Mouse (Mus musculus) MEL (cell line): Measurements from ENCODE around the gene Abcd4.

Experiments
- CHD2 ChIP-seq: IDR thresholded peaks from 2 replicates; pipeline ENCODE4 v1.6.1; 2011; ENCODE audit warnings: low read length, improper control_type of control experiment
- CTCF ChIP-seq, 3 experiments: IDR thresholded peaks in 2 of 3; conservative IDR thresholded peaks in 1 of 3; 2 replicates each; pipeline ENCODE4 v1.5.1; 2011 to 2012; ENCODE audit warnings: low read length in 3 of 3, low read depth in 2 of 3, mild to moderate bottlenecking in 2 of 3, improper control_type of control experiment in 1 of 3, inconsistent platforms in 1 of 3, mixed read lengths in 1 of 3, moderate library complexity in 1 of 3; ENCODE audit not compliant: control insufficient read depth in 1 of 3, insufficient read depth in 1 of 3, poor library complexity in 1 of 3, severe bottlenecking in 1 of 3
- MAX ChIP-seq: IDR thresholded peaks from 2 replicates; pipeline ENCODE4 v1.6.1; 2011; ENCODE audit warnings: low read length, improper control_type of control experiment
- MAZ ChIP-seq: IDR thresholded peaks from 2 replicates; pipeline ENCODE4 v1.6.1; 2012; ENCODE audit warnings: low read depth, mild to moderate bottlenecking, inconsistent platforms, low read length, improper control_type of control experiment
- MYC ChIP-seq: IDR thresholded peaks from 2 replicates; pipeline ENCODE4 v1.6.1; 2011; ENCODE audit warnings: low read depth, mild to moderate bottlenecking, low read length, improper control_type of control experiment, moderate library complexity
- NELFE ChIP-seq: IDR thresholded peaks from 2 replicates; pipeline ENCODE4 v1.6.1; 2011; ENCODE audit warnings: low read depth, low read length, improper control_type of control experiment
- POLR2A ChIP-seq, 2 experiments: IDR thresholded peaks; 2 replicates each; pipeline ENCODE4 v1.6.1; 2011 to 2012; ENCODE audit warnings: low read length in 2 of 2, mild to moderate bottlenecking in 2 of 2, control low read depth in 1 of 2, improper control_type of control experiment in 1 of 2, low read depth in 1 of 2, moderate library complexity in 1 of 2; ENCODE audit not compliant: control insufficient read depth in 1 of 2, insufficient read depth in 1 of 2, poor library complexity in 1 of 2
- RCOR1 ChIP-seq: IDR thresholded peaks from 2 replicates; pipeline ENCODE4 v1.6.1; 2012; ENCODE audit warnings: low read depth, mild to moderate bottlenecking, inconsistent platforms, low read length, improper control_type of control experiment
- SMC3 ChIP-seq: IDR thresholded peaks from 2 replicates; pipeline ENCODE4 v1.6.1; 2011; ENCODE audit warnings: low read depth, low read length, improper control_type of control experiment
- TAL1 ChIP-seq: IDR thresholded peaks from 2 replicates; pipeline ENCODE4 v1.6.1; 2012; ENCODE audit warnings: mild to moderate bottlenecking, inconsistent platforms, low read length, moderate library complexity, mixed read lengths
- TBP ChIP-seq: IDR thresholded peaks from 2 replicates; pipeline ENCODE4 v1.8.0; 2011; ENCODE audit warnings: low read depth, low read length, improper control_type of control experiment
- USF1 ChIP-seq: IDR thresholded peaks from 2 replicates; pipeline ENCODE4 v1.6.1; 2014; ENCODE audit warnings: low read depth, mild to moderate bottlenecking, inconsistent platforms, low read length, improper control_type of control experiment, moderate library complexity
- ZMIZ1 ChIP-seq: IDR thresholded peaks from 2 replicates; pipeline ENCODE4 v1.6.1; 2012; ENCODE audit warnings: low read depth, mild to moderate bottlenecking, inconsistent platforms, low read length, improper control_type of control experiment, moderate library complexity
- ZNF384 ChIP-seq: IDR thresholded peaks from 2 replicates; pipeline ENCODE4 v1.6.1; 2012; ENCODE audit warnings: low read depth, mild to moderate bottlenecking, inconsistent platforms, low read length, improper control_type of control experiment

- TF ChIP-seq POLR2A (IDR thresholded peaks at IDR 0.05; ENCODE audit: control insufficient read depth in 1 of 2, insufficient read depth in 1 of 2, low read depth in 1 of 2, low read length in 2 of 2, poor library complexity in 1 of 2): no peak
- no peak for TF ChIP-seq CTCF (IDR thresholded peaks at IDR 0.05 in 2 of 3, conservative IDR thresholded peaks at IDR 0.05 in 1 of 3; ENCODE audit: control insufficient read depth in 1 of 3, insufficient read depth in 1 of 3, low read depth in 2 of 3, low read length in 3 of 3, poor library complexity in 1 of 3, severe bottlenecking in 1 of 3)
- no peak for TF ChIP-seq ZMIZ1
- TF ChIP-seq RCOR1: no peak
- TF ChIP-seq ZNF384: no peak
- TF ChIP-seq MAX: no peak
- no peak for TF ChIP-seq CHD2
- no peak for TF ChIP-seq MAZ
- TF ChIP-seq USF1: no peak
- no peak for TF ChIP-seq MYC
- no peak for TF ChIP-seq NELFE
- no peak for TF ChIP-seq TAL1
- TF ChIP-seq SMC3: no peak
- no peak for TF ChIP-seq TBP
These were observed 38.8 kb downstream of the Abcd4 start for GRCm38 (mm10) chr12:84578440-84578770.
